Mouse (Mus musculus): Measurements from ENCODE around the gene Vdac1. TPM values are rescaled to one million over a fixed set of nuclear protein-coding genes. Genes with fewer than 3 reads are reported as not detected.
"Not testable (repeated sequence)": the region's sequence is repeated elsewhere in the genome, so short reads cannot be mapped to it uniquely, and the experiment has no call there.

Gene Vdac1
- polyA plus RNA-seq, 1 experiment from 2014 or later: 355 TPM

DNA sequence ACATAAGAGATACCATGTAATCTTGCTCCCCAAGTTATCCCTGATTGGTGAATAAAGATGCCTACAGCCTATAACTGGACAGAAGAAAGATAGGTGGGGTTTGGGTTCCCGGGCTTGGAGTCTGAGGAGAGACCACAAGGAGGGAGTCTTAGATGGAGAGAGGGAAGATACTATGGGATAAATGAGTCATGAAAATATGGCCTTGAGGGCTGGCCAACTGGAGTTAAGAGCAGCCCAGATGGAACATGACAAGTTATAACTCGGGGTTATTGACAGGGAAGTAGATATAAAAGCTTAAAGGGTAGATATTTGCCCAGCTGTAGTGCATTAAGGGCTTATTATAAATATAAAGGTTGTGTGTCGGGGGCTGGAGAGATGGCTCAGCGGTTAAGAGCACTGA is 12.5 kb upstream of the Vdac1 start:
- 81% methylated on average over 4 of the region's 4 CpGs for WGBS
- no peaks in the 10 kb centered on the region for H3K36me3 ChIP-seq (ENCODE audit: insufficient read depth, low read length)
- no peak overlapping the region for H3K9ac ChIP-seq (ENCODE audit: low read depth, low read length)
- no peak for ATAC-seq (replicated peaks; ENCODE audit: low FRiP score, low read depth)
- 0 out of 2 replicates have a peak, but pooled peaks cover 5% of the 10 kb centered on the region for H3K4me1 ChIP-seq (replicated peaks; ENCODE audit: insufficient read depth, low read length)
- TF ChIP-seq CTCF (IDR thresholded peaks at IDR 0.05; ENCODE audit: low read depth): no peak
- H3K27me3 ChIP-seq (ENCODE audit: insufficient read depth, low read length): no peaks in the 10 kb centered on the region
- no peaks in the 10 kb centered on the region for H3K9me3 ChIP-seq (replicated peaks; ENCODE audit: low read length)
- H3K4me2 ChIP-seq (ENCODE audit: low read length): no peak overlapping the region
- no peak for DNase-seq (ENCODE audit: low spot score)
- H3K27ac ChIP-seq: no peak overlapping the region
- H3K4me3 ChIP-seq (replicated peaks; ENCODE audit: low read depth, low read length): no peak overlapping the region

DNA sequence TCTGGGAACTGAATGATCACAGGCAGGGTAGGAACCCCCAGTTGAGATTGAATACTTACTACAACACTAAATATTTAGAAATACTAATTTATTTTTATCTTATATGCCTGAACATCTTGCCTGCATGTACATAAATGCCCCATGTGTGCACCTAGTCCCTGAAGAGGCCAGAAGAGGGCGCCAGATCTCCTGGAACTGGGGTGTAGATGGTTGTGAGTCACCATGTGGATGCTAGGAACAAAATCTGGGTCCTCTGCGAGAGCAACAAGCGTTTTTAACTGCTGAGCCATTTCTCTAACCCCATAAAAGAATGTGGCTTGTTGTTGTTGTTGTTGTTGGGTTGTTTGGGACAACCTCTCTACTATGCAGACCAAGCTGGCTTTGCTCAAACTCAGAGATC is 11.9 kb upstream of the Vdac1 start:
- Histone ChIP-seq H3K4me3 (replicated peaks; ENCODE audit: low read depth, low read length) (no peak overlapping the region), H3K27ac (no peak overlapping the region), H3K4me2 (ENCODE audit: low read length) (no peak overlapping the region), H3K9me3 (replicated peaks; ENCODE audit: low read length) (no peaks in the 10 kb centered on the region), H3K9ac (ENCODE audit: low read depth, low read length) (no peak overlapping the region), H3K27me3 (ENCODE audit: insufficient read depth, low read length) (no peaks in the 10 kb centered on the region), H3K36me3 (ENCODE audit: insufficient read depth, low read length) (no peaks in the 10 kb centered on the region), H3K4me1 (replicated peaks; ENCODE audit: insufficient read depth, low read length) (0 out of 2 replicates have a peak, but pooled peaks cover 5% of the 10 kb centered on the region)
- ATAC-seq (replicated peaks; ENCODE audit: low FRiP score, low read depth): no peak
- WGBS: 70% methylated on average over 3 of the region's 3 CpGs
- DNase-seq (ENCODE audit: low spot score): no peak
- peak; percentile 45; the same call in 1 of the 2 replicates for TF ChIP-seq CTCF (IDR thresholded peaks at IDR 0.05; ENCODE audit: low read depth)

- H3K4me3 ChIP-seq (replicated peaks; ENCODE audit: low read depth, low read length): no peak overlapping the region
- DNase-seq (ENCODE audit: low spot score) (peak; percentile 81), ATAC-seq (replicated peaks; ENCODE audit: low FRiP score, low read depth) (peak; percentile 34; the same call in 1 of the 2 replicates)
- H3K4me2 ChIP-seq (ENCODE audit: low read length): no peak overlapping the region
- H3K27ac ChIP-seq: no peak overlapping the region
- 4% methylated on average over 9 of the region's 9 CpGs for WGBS
- H3K9me3 ChIP-seq (replicated peaks; ENCODE audit: low read length): no peaks in the 10 kb centered on the region
- 0 out of 2 replicates have a peak, but pooled peaks cover 5% of the 10 kb centered on the region for H3K4me1 ChIP-seq (replicated peaks; ENCODE audit: insufficient read depth, low read length)
- TF ChIP-seq CTCF (IDR thresholded peaks at IDR 0.05; ENCODE audit: low read depth): peak; percentile 34; the same call in 1 of the 2 replicates
- no peaks in the 10 kb centered on the region for H3K36me3 ChIP-seq (ENCODE audit: insufficient read depth, low read length)
- no peaks in the 10 kb centered on the region for H3K27me3 ChIP-seq (ENCODE audit: insufficient read depth, low read length)
- H3K9ac ChIP-seq (ENCODE audit: low read depth, low read length): no peak overlapping the region
Observed at GRCm38 (mm10) chr11:52350924-52351323, 9.7 kb upstream of the Vdac1 start.

DNA sequence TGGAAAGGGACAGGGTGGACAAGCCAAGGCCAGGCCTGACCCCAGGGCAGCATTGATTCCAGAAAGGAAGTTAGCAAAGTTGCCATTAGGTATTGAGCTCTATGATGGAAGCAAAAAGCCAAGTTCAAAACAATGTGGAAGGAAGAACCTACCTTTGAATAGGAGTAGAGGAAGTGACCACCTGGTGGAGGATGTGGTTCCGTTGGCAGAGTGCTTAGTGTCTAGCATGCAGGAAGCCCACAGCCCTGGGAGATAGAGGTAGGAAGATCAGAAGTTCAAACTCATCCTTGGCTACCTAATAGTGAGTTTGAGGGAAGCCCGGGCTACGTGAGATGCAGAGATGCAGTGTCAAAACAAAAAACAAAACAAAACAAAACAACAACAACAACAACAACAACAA is 8.4 kb upstream of the Vdac1 start:
- TF ChIP-seq CTCF (IDR thresholded peaks at IDR 0.05; ENCODE audit: low read depth): no peak
- no peaks in the 10 kb centered on the region for H3K9me3 ChIP-seq (replicated peaks; ENCODE audit: low read length)
- no peak overlapping the region for H3K9ac ChIP-seq (ENCODE audit: low read depth, low read length)
- no peak overlapping the region for H3K4me2 ChIP-seq (ENCODE audit: low read length)
- 88% methylated on average over 3 of the region's 3 CpGs for WGBS
- DNase-seq (ENCODE audit: low spot score): no peak
- H3K27me3 ChIP-seq (ENCODE audit: insufficient read depth, low read length): no peaks in the 10 kb centered on the region
- H3K36me3 ChIP-seq (ENCODE audit: insufficient read depth, low read length): no peaks in the 10 kb centered on the region
- no peak overlapping the region for H3K27ac ChIP-seq
- H3K4me3 ChIP-seq (replicated peaks; ENCODE audit: low read depth, low read length): no peak overlapping the region
- no peak for ATAC-seq (replicated peaks; ENCODE audit: low FRiP score, low read depth)
- no peaks in the 10 kb centered on the region for H3K4me1 ChIP-seq (replicated peaks; ENCODE audit: insufficient read depth, low read length)

GRCm38 (mm10) chr11:52354644-52355043 is 6.0 kb upstream of the Vdac1 start:
- no peak for TF ChIP-seq CTCF (IDR thresholded peaks at IDR 0.05; ENCODE audit: low read depth)
- ATAC-seq (replicated peaks; ENCODE audit: low FRiP score, low read depth) (no peak), DNase-seq (ENCODE audit: low spot score) (no peak)
- Histone ChIP-seq H3K4me1 (replicated peaks; ENCODE audit: insufficient read depth, low read length) (peaks cover 6% of the 10 kb centered on the region; the same call in 1 of the 2 replicates), H3K27me3 (ENCODE audit: insufficient read depth, low read length) (no peaks in the 10 kb centered on the region), H3K4me3 (replicated peaks; ENCODE audit: low read depth, low read length) (no peak overlapping the region), H3K36me3 (ENCODE audit: insufficient read depth, low read length) (no peaks in the 10 kb centered on the region), H3K27ac (no peak overlapping the region), H3K4me2 (ENCODE audit: low read length) (no peak overlapping the region), H3K9me3 (replicated peaks; ENCODE audit: low read length) (no peaks in the 10 kb centered on the region), H3K9ac (ENCODE audit: low read depth, low read length) (no peak overlapping the region)
- WGBS: 82% methylated on average over 5 of the region's 5 CpGs

- Histone ChIP-seq H3K27ac (no peak overlapping the region), H3K27me3 (ENCODE audit: insufficient read depth, low read length) (no peaks in the 10 kb centered on the region), H3K4me1 (replicated peaks; ENCODE audit: insufficient read depth, low read length) (peaks cover 14% of the 10 kb centered on the region), H3K36me3 (ENCODE audit: insufficient read depth, low read length) (no peaks in the 10 kb centered on the region), H3K4me2 (ENCODE audit: low read length) (no peak overlapping the region), H3K9me3 (replicated peaks; ENCODE audit: low read length) (no peaks in the 10 kb centered on the region), H3K4me3 (replicated peaks; ENCODE audit: low read depth, low read length) (no peak overlapping the region), H3K9ac (ENCODE audit: low read depth, low read length) (no peak overlapping the region)
- WGBS: 87% methylated on average over 1 of the region's 1 CpGs
- DNase-seq (ENCODE audit: low spot score) (no peak), ATAC-seq (replicated peaks; ENCODE audit: low FRiP score, low read depth) (no peak)
- peak; percentile 23; the same call in 1 of the 2 replicates for TF ChIP-seq CTCF (IDR thresholded peaks at IDR 0.05; ENCODE audit: low read depth)
Observed at GRCm38 (mm10) chr11:52355601-52356000, 5.1 kb upstream of the Vdac1 start.

- not testable (repeated sequence) for ATAC-seq (replicated peaks; ENCODE audit: low FRiP score, low read depth); DNase-seq (ENCODE audit: low spot score)
Observed at GRCm38 (mm10) chr11:52357091-52357490, 3.6 kb upstream of the Vdac1 start.

More at GRCm38 (mm10) chr11:52357091-52357490, 3.6 kb upstream of the Vdac1 start:
- 94% methylated on average over 5 of the region's 5 CpGs for WGBS
- H3K4me1 ChIP-seq (replicated peaks; ENCODE audit: insufficient read depth, low read length): peaks cover 19% of the 10 kb centered on the region
- not testable (repeated sequence) for H3K27me3 ChIP-seq (ENCODE audit: insufficient read depth, low read length); H3K27ac ChIP-seq; H3K36me3 ChIP-seq (ENCODE audit: insufficient read depth, low read length); H3K9me3 ChIP-seq (replicated peaks; ENCODE audit: low read length); H3K4me2 ChIP-seq (ENCODE audit: low read length); H3K9ac ChIP-seq (ENCODE audit: low read depth, low read length); H3K4me3 ChIP-seq (replicated peaks; ENCODE audit: low read depth, low read length)

Measured in kidney, postnatal 0 days (tissue).